Mouse (Mus musculus) heart, embryonic 16.5 days (tissue): ENCODE measurements around the gene Cfap65. TPM values are rescaled to one million over a fixed set of nuclear protein-coding genes. Genes with fewer than 3 reads are reported as not detected.

Experiments used
- ATAC-seq: fragments of 200-750 bp; cut with Nextera tagmentation; replicated peaks from 2 replicates; pipeline ENCODE4 v1.8.0; 2017; ENCODE audit warnings: moderate number of reproducible peaks; ENCODE audit not compliant: insufficient read depth, low FRiP score; ENCODE audit errors: extremely low read depth
- H3K27ac ChIP-seq: fragments of 300-500 bp; sonication (generic); 2 replicates; pipeline ENCODE4 v1.5.1; 2014; ENCODE audit warnings: mild to moderate bottlenecking, low read length, control low read depth, moderate library complexity
- H3K27me3 ChIP-seq: fragments of 300-500 bp; sonication (generic); 2 replicates; pipeline ENCODE4 v1.6.1; 2014; ENCODE audit warnings: low read length, mixed read lengths; ENCODE audit not compliant: control insufficient read depth, insufficient read depth
- H3K36me3 ChIP-seq: fragments of 300-500 bp; sonication (generic); 2 replicates; pipeline ENCODE4 v1.6.1; 2014; ENCODE audit not compliant: control insufficient read depth, insufficient read depth
- H3K4me1 ChIP-seq: fragments of 300-500 bp; sonication (generic); 2 replicates; pipeline ENCODE4 v1.6.1; 2014; ENCODE audit warnings: low read length, mixed read lengths; ENCODE audit not compliant: control insufficient read depth, insufficient read depth
- H3K4me2 ChIP-seq: fragments of 300-500 bp; sonication (generic); 2 replicates; pipeline ENCODE4 v1.6.1; 2014; ENCODE audit warnings: low read depth, mild to moderate bottlenecking, control low read depth, low read length
- H3K4me3 ChIP-seq: fragments of 300-500 bp; sonication (generic); 2 replicates; pipeline ENCODE4 v1.5.1; 2014; ENCODE audit warnings: mild to moderate bottlenecking, control low read depth, low read length
- H3K9ac ChIP-seq: fragments of 300-500 bp; sonication (generic); 2 replicates; pipeline ENCODE4 v1.6.1; 2014; ENCODE audit warnings: low read length, control low read depth
- H3K9me3 ChIP-seq: fragments of 300-500 bp; sonication (generic); replicated peaks from 2 replicates; pipeline ENCODE4 v1.6.1; 2016; ENCODE audit warnings: low read length; ENCODE audit not compliant: control insufficient read depth
- WGBS: fragments of 180-500 bp; shearing (Covaris S2); extraction: QIAGEN DNeasy Blood & Tissue Kit; methylation state at CpG from one replicate; pipeline ENCODE4 v1.1.7; 2014; 5-methylcytosine and 5-hydroxymethylcytosine counted together
- microRNA counts: library from miRNA; unstranded; fragments of <30 nt; microRNA quantifications from one replicate; lab custom pipeline; 2016
- microRNA-seq: library from miRNA; unstranded; fragments of <30 nt; microRNA quantifications from one replicate; pipeline ENCODE4, GENCODE M21; 2017
- polyA plus RNA-seq: library from polyadenylated mRNA; unstranded; fragments of >200 nt; fragmentation: Nextera tagmentation; extraction: Ambion mirVana; gene quantifications from 2 replicates; pipeline ENCODE4 v1.2.1, GENCODE M21; 2015

The Cfap65 gene
- polyA plus RNA-seq, 1 experiment from 2014 or later: 0.18 TPM

DNA sequence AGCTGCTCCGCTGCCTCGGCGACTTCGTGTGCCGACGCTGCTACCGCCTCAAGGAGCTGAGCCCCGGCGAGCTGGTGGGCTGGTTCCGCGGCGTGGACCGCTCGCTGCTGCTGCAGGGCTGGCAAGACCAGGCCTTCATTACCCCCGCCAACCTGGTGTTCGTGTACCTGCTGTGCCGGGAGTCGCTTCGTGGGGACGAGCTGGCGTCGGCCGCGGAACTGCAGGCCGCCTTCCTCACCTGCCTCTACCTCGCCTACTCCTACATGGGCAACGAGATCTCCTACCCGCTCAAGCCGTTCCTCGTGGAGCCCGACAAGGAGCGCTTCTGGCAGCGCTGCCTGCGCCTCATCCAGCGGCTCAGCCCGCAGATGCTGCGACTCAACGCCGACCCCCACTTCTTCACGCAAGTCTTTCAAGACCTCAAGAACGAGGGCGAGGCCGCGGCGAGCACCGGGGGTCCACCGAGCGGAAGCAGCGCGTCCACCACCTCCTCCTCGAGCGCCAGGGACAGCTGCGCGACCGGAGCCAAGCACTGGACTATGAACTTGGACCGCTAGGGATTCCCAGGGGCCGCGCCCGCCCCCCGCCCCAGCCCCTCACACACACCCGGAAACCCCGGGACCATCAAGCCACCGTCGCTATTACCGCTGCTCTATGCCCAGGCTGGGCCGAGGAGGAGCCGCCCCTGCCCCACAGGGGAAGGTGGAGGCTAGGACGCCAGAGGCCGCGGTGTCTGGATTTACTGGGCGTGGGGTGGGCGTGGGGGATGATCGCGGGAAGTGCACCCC, 79.6 kb downstream of the Cfap65 start:
- H3K36me3 ChIP-seq: no peaks in the 10 kb centered on the region
- H3K4me1 ChIP-seq: peaks cover 11% of the 10 kb centered on the region; the same call in 1 of the 2 replicates
- H3K4me2 ChIP-seq: peak overlapping the region; percentile 80
- no peak overlapping the region for H3K27ac ChIP-seq
- H3K9me3 ChIP-seq: no peaks in the 10 kb centered on the region
- ATAC-seq: no peak
- peak overlapping the region; percentile 56 for H3K4me3 ChIP-seq
- peaks cover 92% of the 10 kb centered on the region for H3K27me3 ChIP-seq
- no peak overlapping the region for H3K9ac ChIP-seq
- WGBS: 2% methylated on average over 74 of the region's 74 CpGs

DNA sequence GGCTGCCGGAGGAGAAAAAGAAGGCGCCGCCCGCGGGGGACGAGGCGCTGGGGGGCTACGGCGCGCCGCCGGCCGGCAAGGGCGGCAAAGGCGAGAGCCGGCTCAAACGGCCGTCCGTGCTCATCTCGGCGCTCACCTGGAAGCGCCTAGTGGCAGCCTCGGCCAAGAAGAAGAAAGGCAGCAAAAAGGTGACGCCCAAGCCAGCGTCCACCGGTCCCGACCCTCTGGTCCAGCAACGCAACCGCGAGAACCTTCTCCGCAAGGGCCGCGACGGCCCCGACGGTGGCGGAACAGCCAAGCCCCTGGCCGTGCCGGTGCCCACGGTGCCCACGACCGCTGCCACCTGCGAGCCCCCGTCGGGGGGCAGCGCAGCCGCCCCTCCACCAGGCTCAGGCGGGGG, 80.2 kb downstream of the Cfap65 start:
- WGBS: 2% methylated on average over 44 of the region's 48 CpGs
- H3K27me3 ChIP-seq: peaks cover 93% of the 10 kb centered on the region
- peak overlapping the region; percentile 23 for H3K9ac ChIP-seq
- no peaks in the 10 kb centered on the region for H3K9me3 ChIP-seq
- peak overlapping the region; percentile 80 for H3K4me2 ChIP-seq
- H3K4me3 ChIP-seq: peak overlapping the region; percentile 56
- H3K36me3 ChIP-seq: no peaks in the 10 kb centered on the region
- H3K4me1 ChIP-seq: peaks cover 11% of the 10 kb centered on the region; the same call in 1 of the 2 replicates
- no peak overlapping the region for H3K27ac ChIP-seq
- ATAC-seq: no peak; the same call in 1 of the 2 replicates

DNA sequence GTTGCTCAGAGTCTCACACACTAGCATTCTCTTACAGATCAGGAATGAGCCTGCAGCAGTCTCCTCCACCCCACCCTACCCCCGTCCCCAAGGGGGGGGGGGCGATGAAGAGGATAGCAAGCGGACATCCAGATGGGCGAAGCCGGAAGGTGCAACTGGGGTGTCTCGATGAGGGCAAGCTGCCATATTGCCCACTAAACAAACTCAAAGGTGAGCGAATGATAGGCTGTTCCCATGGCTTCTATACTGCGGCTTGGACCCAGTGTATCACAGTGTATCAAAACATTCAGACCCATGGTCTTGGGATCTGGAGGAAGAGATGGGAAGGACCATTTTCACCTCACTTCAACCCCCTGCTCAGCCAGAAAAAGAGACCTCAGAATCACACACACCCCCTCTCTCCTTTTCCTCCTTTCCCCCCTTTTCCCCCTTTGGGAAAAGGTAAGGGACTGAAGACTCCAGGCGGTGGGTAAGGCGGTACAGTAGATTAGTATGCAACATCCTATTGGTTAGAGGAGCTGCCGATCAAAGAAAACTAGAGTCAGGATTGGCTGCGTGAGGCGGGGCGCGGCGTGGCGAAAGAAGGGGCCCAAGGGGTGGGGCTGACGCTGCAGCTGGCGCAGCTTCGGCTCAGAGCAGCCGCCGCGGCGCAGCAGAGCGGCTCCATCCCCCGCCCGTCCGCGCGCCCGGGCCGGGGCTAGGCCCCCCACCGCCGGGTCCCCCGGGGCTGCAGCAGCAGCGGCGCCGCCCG, 80.9 kb downstream of the Cfap65 start, which contains the start of gene Cdk5r2:
Cdk5r2 (plus strand) TSS at position 629 of the 751 bp plus-strand sequence.
- Histone ChIP-seq H3K4me3 (peak within 1 kb of the TSS; percentile 56), H3K9ac (peak within 1 kb of the TSS; percentile 23), H3K36me3 (no peaks in the 10 kb centered on the region), H3K27me3 (peaks cover 92% of the 10 kb centered on the region), H3K4me1 (peaks cover 11% of the 10 kb centered on the region; the same call in 1 of the 2 replicates), H3K4me2 (peak within 1 kb of the TSS; percentile 80), H3K9me3 (no peaks in the 10 kb centered on the region), H3K27ac (no peak within 1 kb of the TSS)
- ATAC-seq: peak; percentile 89
- WGBS: 3% methylated on average over 24 of the region's 39 CpGs

MicroRNAs within 50 kb of the gene (microRNA counts, 519-probe panel; counts per million panel counts)
- 1,373 counts per million, percentile 8 among the panel's probes with 10 or more counts for microRNA mmu-miR-375 (lab: Ali Mortazavi, UCI)

Small RNA genes lying within 50 kb of the gene (microRNA-seq; reads per million reads assigned to microRNA genes)
- 980 reads per million, percentile 79 among the genes with 10 or more reads in this experiment for gene Mir375

Other genes with a start within 250 kb of the Cfap65 start
- gene Cyp27a1, start 222.0 kb downstream of the Cfap65 start, polyA plus RNA-seq: 12.4 and 13.3 TPM in 2 replicates
- 4.6 and 5.7 TPM in 2 replicates for gene Prkag3, start 186.4 kb downstream of the Cfap65 start, polyA plus RNA-seq
- 0.36 and 0.71 TPM in 2 replicates for gene Wnt6, start 163.7 kb downstream of the Cfap65 start, polyA plus RNA-seq
- gene Wnt10a, start 144.1 kb downstream of the Cfap65 start, polyA plus RNA-seq: 0.20 and 0.24 TPM in 2 replicates
- gene Cdk5r2, start 80.7 kb downstream of the Cfap65 start, polyA plus RNA-seq: not detected in 2 replicates
- 0.39 and 0.66 TPM in 2 replicates for gene Fev, start 50.2 kb downstream of the Cfap65 start, polyA plus RNA-seq
- not detected in 2 replicates for gene Cryba2, start 42.5 kb downstream of the Cfap65 start, polyA plus RNA-seq
- gene Ihh, start 16.1 kb upstream of the Cfap65 start, polyA plus RNA-seq: 0.14 and 0.17 TPM in 2 replicates
- gene Nhej1, start 189.6 kb upstream of the Cfap65 start, polyA plus RNA-seq: 7.5 and 8.8 TPM in 2 replicates
- gene Slc23a3, start 198.3 kb upstream of the Cfap65 start, polyA plus RNA-seq: 1.1 TPM in 2 replicates
- gene Cnppd1, start 207.1 kb upstream of the Cfap65 start, polyA plus RNA-seq: 39.2 and 40.9 TPM in 2 replicates
- gene Retreg2, start 207.2 kb upstream of the Cfap65 start, polyA plus RNA-seq: 33.9 TPM in 2 replicates
- gene Zfand2b, start 233.0 kb upstream of the Cfap65 start, polyA plus RNA-seq: 30.4 and 31.7 TPM in 2 replicates
- 15.2 and 16.1 TPM in 2 replicates for gene Abcb6, start 244.8 kb upstream of the Cfap65 start, polyA plus RNA-seq